Comparison of ENCODE assay signal across 9 mouse cellular contexts in the genomic region with DNA sequence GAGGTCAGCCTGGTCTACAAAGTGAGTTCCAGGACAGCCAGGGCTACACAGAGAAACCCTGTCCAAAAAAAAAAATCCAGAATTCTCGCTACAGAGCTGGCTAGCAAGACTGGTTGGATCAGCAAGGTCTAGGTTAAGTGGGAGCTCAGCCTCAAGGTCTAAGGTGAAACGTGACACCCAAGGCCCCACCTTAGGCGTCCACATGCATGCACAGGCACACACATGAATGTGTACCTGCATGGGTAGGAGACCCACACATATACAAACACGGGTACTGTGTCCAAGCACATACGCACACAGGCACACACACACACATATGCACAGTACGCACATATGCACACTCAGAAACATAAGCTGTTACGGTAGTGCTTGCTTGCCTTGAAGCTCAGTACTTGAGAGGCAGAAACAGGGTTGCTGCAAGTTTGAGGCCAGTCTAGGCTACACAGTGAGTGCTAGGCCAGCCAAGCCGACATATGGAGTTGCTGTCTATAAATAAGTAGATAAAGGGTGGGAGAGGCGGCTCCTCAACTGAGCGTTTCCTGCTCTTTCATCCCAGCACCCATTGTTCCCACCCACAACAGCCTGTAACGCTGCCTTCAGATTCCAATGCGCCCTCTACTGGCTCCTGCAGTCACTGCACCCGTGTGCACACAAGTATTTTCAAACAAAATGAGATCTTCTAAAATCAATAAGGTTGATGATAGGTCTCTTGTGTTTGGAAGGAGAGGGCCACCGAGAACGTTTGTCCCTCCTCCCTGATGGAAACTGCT. TPM values are rescaled to one million over a fixed set of nuclear protein-coding genes. Genes with fewer than 3 reads are reported as not detected.
A peak's percentile ranks its signal among the peaks of the same experiment; 100 is the strongest.
DNase-seq lines count a peak whose midpoint lies in the region; ATAC-seq and TF ChIP-seq lines count a peak whose summit lies in the region.
"Had no signal": no experiment of that assay in that cellular context is flagged by ENCODE, and none has a peak within 500 bp of the region (broad histone marks: within the 10 kb centered on the region; RNA-seq: fewer than 3 reads in every experiment).

No protein-coding gene starts in this region.

- H3K36me3 ChIP-seq in heart, postnatal 0 days (replicated peaks; ENCODE audit: control insufficient read depth, insufficient read depth, low read length) = no peaks in the 10 kb centered on the region
- H3K36me3 ChIP-seq in splenic B cell, adult 2 months (ENCODE audit: control insufficient read depth, insufficient read depth, low read length, poor library complexity, severe bottlenecking) = no peaks in the 10 kb centered on the region

- no peaks in the 10 kb centered on the region for H3K27me3 ChIP-seq in heart, postnatal 0 days (ENCODE audit: control insufficient read depth, insufficient read depth, low read length)
- no peaks in the 10 kb centered on the region for H3K27me3 ChIP-seq in splenic B cell, adult 2 months (ENCODE audit: control insufficient read depth, insufficient read depth, low read length, poor library complexity, severe bottlenecking)

- TF ChIP-seq POLR2A in bone marrow macrophage, adult 2 months (IDR thresholded peaks at IDR 0.05; ENCODE audit: borderline replicate concordance, low read depth, low read length) = no peak

- H3K9me3 ChIP-seq in heart, postnatal 0 days (replicated peaks; ENCODE audit: control insufficient read depth, low read length) = no peaks in the 10 kb centered on the region

- no peak overlapping the region for H3K4me2 ChIP-seq in heart, postnatal 0 days (ENCODE audit: low read depth, low read length)

- ATAC-seq in heart, postnatal 0 days (ENCODE audit: insufficient read depth, low read depth) = no peak

- H3K9ac ChIP-seq in heart, postnatal 0 days (replicated peaks; ENCODE audit: low read depth, low read length) = no peak overlapping the region

- no peak overlapping the region for H3K4me3 ChIP-seq in left cerebral cortex, adult 2 months
- no peak overlapping the region for H3K4me3 ChIP-seq in bone marrow macrophage, adult 2 months (ENCODE audit: insufficient read depth, low read length)
- no peak overlapping the region for H3K4me3 ChIP-seq in heart, postnatal 0 days (ENCODE audit: low read depth, low read length)

- intact Hi-C loops in left cerebral cortex, adult 2 months (cut with DNase I) = loop anchor here (1.0 to 2.0 kb wide), 4 partner anchors 22 to 236 kb away; a partner anchor contains a TSS

- H3K27ac ChIP-seq in left cerebral cortex, adult 2 months = no peak overlapping the region
- no peak overlapping the region for H3K27ac ChIP-seq in bone marrow macrophage, adult 2 months (ENCODE audit: insufficient read depth, low read depth, low read length)
- no peak overlapping the region for H3K27ac ChIP-seq in heart, postnatal 0 days (ENCODE audit: low read depth)

- 43% methylated on average over 15 of the region's 15 CpGs for WGBS in heart, postnatal 0 days

- peaks cover 6% of the 10 kb centered on the region; the same call in 1 of the 2 replicates for H3K4me1 ChIP-seq in bone marrow macrophage, adult 2 months (ENCODE audit: control insufficient read depth, insufficient read depth, low read length)
- peaks cover 7% of the 10 kb centered on the region; the same call in 1 of the 2 replicates for H3K4me1 ChIP-seq in heart, postnatal 0 days (ENCODE audit: control insufficient read depth, insufficient read depth)

- peak; percentile 87 for TF ChIP-seq CTCF in left cerebral cortex, adult 2 months (IDR thresholded peaks at IDR 0.05)
- TF ChIP-seq CTCF in bone marrow macrophage, adult 2 months (IDR thresholded peaks at IDR 0.05; ENCODE audit: low read depth, low read length) = peak; percentile 77
- TF ChIP-seq CTCF in heart, postnatal 0 days (IDR thresholded peaks at IDR 0.05; ENCODE audit: low read depth) = peak; percentile 72

- peak; percentile 45 to 64 for DNase-seq in adrenal gland, adult 18-20 months (ENCODE audit: low spot score in 2 of 2)
- no peak for DNase-seq in adrenal gland, adult 8-10 months
- DNase-seq in left cerebral cortex, adult 2 months (ENCODE audit: extremely low spot score in 1 of 2, low spot score in 2 of 2) = peak in 1 of 2 experiments; percentile 50
- DNase-seq in left cerebral cortex, adult 9 months (ENCODE audit: low spot score in 2 of 2) = no peak
- DNase-seq in heart, postnatal 0 days (ENCODE audit: low spot score) = peak; percentile 71
- peak; percentile 50 to 65 for DNase-seq in lung, adult 18-20 months
- peak; percentile 73 for DNase-seq in splenic B cell, adult 2 months (ENCODE audit: low read depth, low spot score)

- no peak for TF ChIP-seq EP300 in heart, postnatal 0 days (IDR thresholded peaks at IDR 0.05; ENCODE audit: low read depth)

RNA-seq across cellular contexts. Expression of a gene that starts 11.9 kb away (rescaled TPM):
- not detected for total RNA-seq in adrenal gland, adult 18-20 months (2021)
- under 1 TPM in 1 of 4 experiments, not detected in 3; 0.05 TPM for total RNA-seq in adrenal gland, adult 8-10 months (2022)
- 10 to 100 TPM in 1 of 2 experiments, 1 to 10 TPM in 1; 9.4 to 11.2 TPM for total RNA-seq in left cerebral cortex, adult 2 months (2021)
- polyA plus RNA-seq in bone marrow macrophage, adult 2 months (2012; ENCODE audit: insufficient read depth, insufficient read length, missing spikeins) = 0.20 TPM in 1 of 2 replicates, not detected in the other
- not detected in 2 replicates for total RNA-seq in heart, postnatal 0 days (2014; rRNA removed; ENCODE audit: low replicate concordance)
- polyA plus RNA-seq in heart, postnatal 0 days (2015; fragmentation: Nextera tagmentation; extraction: Ambion mirVana) = 0.03 TPM in 2 replicates

RNA-seq across cellular contexts. Expression of a gene that starts 16.6 kb away (rescaled TPM):
- not detected for total RNA-seq in adrenal gland, adult 18-20 months (2021)
- not detected for total RNA-seq in adrenal gland, adult 8-10 months (2022)
- not detected for total RNA-seq in left cerebral cortex, adult 2 months (2021)
- not detected in 2 replicates for polyA plus RNA-seq in bone marrow macrophage, adult 2 months (2012; ENCODE audit: insufficient read depth, insufficient read length, missing spikeins)
- not detected in 2 replicates for total RNA-seq in heart, postnatal 0 days (2014; rRNA removed; ENCODE audit: low replicate concordance)
- polyA plus RNA-seq in heart, postnatal 0 days (2015; fragmentation: Nextera tagmentation; extraction: Ambion mirVana) = not detected in 2 replicates
- total RNA-seq: left cerebral cortex, postnatal 25 days had no signal

RNA-seq across cellular contexts. Expression of a gene that starts 24.7 kb away (rescaled TPM):
- total RNA-seq in adrenal gland, adult 18-20 months (2021) = 10 to 100 TPM; 50.4 to 61.5 TPM
- total RNA-seq in adrenal gland, adult 8-10 months (2022) = 10 to 100 TPM; 42.6 to 51.5 (median 45.9) TPM
- 10 to 100 TPM; 65.2 to 74.7 TPM for total RNA-seq in left cerebral cortex, adult 2 months (2021)
- polyA plus RNA-seq in bone marrow macrophage, adult 2 months (2012; ENCODE audit: insufficient read depth, insufficient read length, missing spikeins) = 50.0 and 54.0 TPM in 2 replicates
- 32.3 and 41.5 TPM in 2 replicates for total RNA-seq in heart, postnatal 0 days (2014; rRNA removed; ENCODE audit: low replicate concordance)
- 33.3 and 35.3 TPM in 2 replicates for polyA plus RNA-seq in heart, postnatal 0 days (2015; fragmentation: Nextera tagmentation; extraction: Ambion mirVana)

Comparison
In these comparisons a context has a peak if more than half of its experiments do, and no peak if none do; other contexts are left out.
1. DNase-seq: peak in adrenal gland, adult 18-20 months (2 of 2), heart, postnatal 0 days (single experiment), lung, adult 18-20 months (2 of 2) and splenic B cell, adult 2 months (single experiment); none in adrenal gland, adult 8-10 months (single experiment) and left cerebral cortex, adult 9 months (0 of 2).
2. RNA of a gene that starts 11.9 kb away (total RNA-seq): 9.4 to 11.2 TPM in left cerebral cortex, adult 2 months; not detected in adrenal gland, adult 18-20 months, 0.05 TPM in adrenal gland, adult 8-10 months and not detected in heart, postnatal 0 days; every median in the first group is over 4 times any median in the second.
3. Peak in every context shown above with its lines, with median percentiles within 50 percentile points of each other: CTCF ChIP-seq.